Mouse (Mus musculus): Measurements from ENCODE around the gene Ubox5. TPM values are rescaled to one million over a fixed set of nuclear protein-coding genes. Genes with fewer than 3 reads are reported as not detected.

The Ubox5 gene
- polyA plus RNA-seq, 1 experiment from 2014 or later: 12.4 TPM

Other genes with a start within 250 kb of the Ubox5 start
- 26.8 and 32.9 TPM in 2 replicates for gene Cpxm1, start 232.5 kb downstream of the Ubox5 start, polyA plus RNA-seq (2015; fragmentation: Nextera tagmentation; extraction: Ambion mirVana)
- gene Gm28372, start 224.8 kb downstream of the Ubox5 start, polyA plus RNA-seq (2015; fragmentation: Nextera tagmentation; extraction: Ambion mirVana): 0.15 TPM in 1 of 2 replicates, not detected in the other
- not detected in 2 replicates for gene 1700020A23Rik, start 224.8 kb downstream of the Ubox5 start, polyA plus RNA-seq (2015; fragmentation: Nextera tagmentation; extraction: Ambion mirVana)
- gene Tmem239, start 223.6 kb downstream of the Ubox5 start, polyA plus RNA-seq (2015; fragmentation: Nextera tagmentation; extraction: Ambion mirVana): 0.29 TPM in 1 of 2 replicates, not detected in the other
- 98.2 and 103 TPM in 2 replicates for gene Vps16, start 205.7 kb downstream of the Ubox5 start, polyA plus RNA-seq (2015; fragmentation: Nextera tagmentation; extraction: Ambion mirVana)
- gene Pced1a, start 205.3 kb downstream of the Ubox5 start, polyA plus RNA-seq (2015; fragmentation: Nextera tagmentation; extraction: Ambion mirVana): 10.2 and 11.7 TPM in 2 replicates
- 123 and 131 TPM in 2 replicates for gene Ptpra, start 179.8 kb downstream of the Ubox5 start, polyA plus RNA-seq (2015; fragmentation: Nextera tagmentation; extraction: Ambion mirVana)
- 77.4 and 87.0 TPM in 2 replicates for gene Mrps26, start 66.3 kb downstream of the Ubox5 start, polyA plus RNA-seq (2015; fragmentation: Nextera tagmentation; extraction: Ambion mirVana)
- not detected in 2 replicates for gene Oxt, start 53.9 kb downstream of the Ubox5 start, polyA plus RNA-seq (2015; fragmentation: Nextera tagmentation; extraction: Ambion mirVana)
- gene Avp, start 47.5 kb downstream of the Ubox5 start, polyA plus RNA-seq (2015; fragmentation: Nextera tagmentation; extraction: Ambion mirVana): 0.36 TPM in 1 of 2 replicates, not detected in the other
- 13.1 and 13.8 TPM in 2 replicates for gene Fastkd5, start within 50 bp of the Ubox5 start, polyA plus RNA-seq (2015; fragmentation: Nextera tagmentation; extraction: Ambion mirVana)
- 10.5 and 10.7 TPM in 2 replicates for gene Lzts3, start 12.8 kb upstream of the Ubox5 start, polyA plus RNA-seq (2015; fragmentation: Nextera tagmentation; extraction: Ambion mirVana)
- gene Ddrgk1, start 34.6 kb upstream of the Ubox5 start, polyA plus RNA-seq (2015; fragmentation: Nextera tagmentation; extraction: Ambion mirVana): 64.6 and 72.3 TPM in 2 replicates
- gene Itpa, start 37.6 kb upstream of the Ubox5 start, polyA plus RNA-seq (2015; fragmentation: Nextera tagmentation; extraction: Ambion mirVana): 121 and 134 TPM in 2 replicates
- 0.56 and 0.74 TPM in 2 replicates for gene Slc4a11, start 67.5 kb upstream of the Ubox5 start, polyA plus RNA-seq (2015; fragmentation: Nextera tagmentation; extraction: Ambion mirVana)